Mouse (Mus musculus): ENCODE data around the gene Adcyap1r1. TPM values are rescaled to one million over a fixed set of nuclear protein-coding genes. Genes with fewer than 3 reads are reported as not detected.

The Adcyap1r1 gene
- polyA plus RNA-seq, 1 experiment = 133 TPM

GRCm38 (mm10) chr6:55496201-55496600 is 44.4 kb downstream of the Adcyap1r1 start:
- DNase-seq (ENCODE audit: extremely low spot score in 1 of 2, low spot score in 1 of 2) = no peak

GRCm38 (mm10) chr6:55498753-55499152 is 47.0 kb downstream of the Adcyap1r1 start:
- DNase-seq (ENCODE audit: extremely low spot score in 1 of 2, low spot score in 1 of 2) = no peak

GRCm38 (mm10) chr6:55501061-55501460 is 49.3 kb downstream of the Adcyap1r1 start:
- DNase-seq (ENCODE audit: extremely low spot score in 1 of 2, low spot score in 1 of 2) = no peak

- no peak for DNase-seq (ENCODE audit: extremely low spot score in 1 of 2, low spot score in 1 of 2)
These were observed 50.5 kb downstream of the Adcyap1r1 start for GRCm38 (mm10) chr6:55502309-55502708.

- DNase-seq (ENCODE audit: extremely low spot score in 1 of 2, low spot score in 1 of 2) = peak; percentile 49 to 90
These were observed 53.2 kb downstream of the Adcyap1r1 start for GRCm38 (mm10) chr6:55504797-55505488.

GRCm38 (mm10) chr6:55506519-55506918 is 54.7 kb downstream of the Adcyap1r1 start:
- DNase-seq (ENCODE audit: extremely low spot score in 1 of 2, low spot score in 1 of 2) = no peak

GRCm38 (mm10) chr6:55509130-55509870 is 57.5 kb downstream of the Adcyap1r1 start:
- no peak for DNase-seq (ENCODE audit: extremely low spot score in 1 of 2, low spot score in 1 of 2)

- peak; percentile 36 to 94 for DNase-seq (ENCODE audit: extremely low spot score in 1 of 2, low spot score in 1 of 2)
These were observed 59.7 kb downstream of the Adcyap1r1 start for GRCm38 (mm10) chr6:55511212-55512065.

GRCm38 (mm10) chr6:55512066-55512703 is 60.4 kb downstream of the Adcyap1r1 start:
- DNase-seq (ENCODE audit: extremely low spot score in 1 of 2, low spot score in 1 of 2) = peak in 1 of 2 experiments; percentile 41

- DNase-seq (ENCODE audit: extremely low spot score in 1 of 2, low spot score in 1 of 2) = no peak
These were observed 61.7 kb downstream of the Adcyap1r1 start for GRCm38 (mm10) chr6:55513477-55513876.

- peak; percentile 74 to 96 for DNase-seq (ENCODE audit: extremely low spot score in 1 of 2, low spot score in 1 of 2)
These were observed 67.9 kb downstream of the Adcyap1r1 start for GRCm38 (mm10) chr6:55519605-55520201.

GRCm38 (mm10) chr6:55520237-55521095 is 68.7 kb downstream of the Adcyap1r1 start:
- DNase-seq (ENCODE audit: extremely low spot score in 1 of 2, low spot score in 1 of 2) = peak; percentile 59 to 90

GRCm38 (mm10) chr6:55536469-55536868 is 84.7 kb downstream of the Adcyap1r1 start:
- no peak for DNase-seq (ENCODE audit: extremely low spot score in 1 of 2, low spot score in 1 of 2)

- DNase-seq (ENCODE audit: extremely low spot score in 1 of 2, low spot score in 1 of 2) = peak in 1 of 2 experiments; percentile 40
These were observed 87.4 kb downstream of the Adcyap1r1 start for GRCm38 (mm10) chr6:55539196-55539595.

- DNase-seq (ENCODE audit: extremely low spot score in 1 of 2, low spot score in 1 of 2) = peak in 1 of 2 experiments; percentile 56
These were observed 90.6 kb downstream of the Adcyap1r1 start for GRCm38 (mm10) chr6:55542359-55542758.

GRCm38 (mm10) chr6:55543345-55543744 is 91.6 kb downstream of the Adcyap1r1 start:
- DNase-seq (ENCODE audit: extremely low spot score in 1 of 2, low spot score in 1 of 2) = no peak

- peak in 1 of 2 experiments; percentile 60 for DNase-seq (ENCODE audit: extremely low spot score in 1 of 2, low spot score in 1 of 2)
These were observed 97.4 kb downstream of the Adcyap1r1 start for GRCm38 (mm10) chr6:55549211-55549610.

GRCm38 (mm10) chr6:55550926-55551325 is 99.1 kb downstream of the Adcyap1r1 start:
- DNase-seq (ENCODE audit: extremely low spot score in 1 of 2, low spot score in 1 of 2) = peak in 1 of 2 experiments; percentile 65

Data from frontal cortex, adult 2 months (tissue).